Mouse (Mus musculus) liver, embryonic 16.5 days (tissue): ENCODE results near the gene Cldn34c1. TPM values are rescaled to one million over a fixed set of nuclear protein-coding genes. Genes with fewer than 3 reads are reported as not detected.
"Not testable (repeated sequence)": the region's sequence is repeated elsewhere in the genome, so short reads cannot be mapped to it uniquely, and the experiment has no call there.

Source experiments
- ATAC-seq: fragments of 200-750 bp; cut with Nextera tagmentation; 2 replicates; pipeline ENCODE4 v1.8.0; 2017; ENCODE audit warnings: low read depth, mild to moderate bottlenecking, moderate number of reproducible peaks, moderate library complexity
- H3K27ac ChIP-seq: fragments of 300-500 bp; sonication (generic); 2 replicates; pipeline ENCODE4 v1.5.1; 2014; ENCODE audit warnings: mild to moderate bottlenecking, low read length
- H3K27me3 ChIP-seq: fragments of 300-500 bp; sonication (generic); 2 replicates; pipeline ENCODE4 v1.6.1; 2014; ENCODE audit warnings: low read depth, low read length, mixed read lengths; ENCODE audit not compliant: control insufficient read depth, insufficient read depth
- H3K36me3 ChIP-seq: fragments of 300-500 bp; sonication (generic); 2 replicates; pipeline ENCODE4 v1.6.1; 2014; ENCODE audit warnings: mild to moderate bottlenecking; ENCODE audit not compliant: control insufficient read depth, insufficient read depth
- H3K4me1 ChIP-seq: fragments of 300-500 bp; sonication (generic); 2 replicates; pipeline ENCODE4 v1.6.1; 2014; ENCODE audit warnings: low read depth, low read length, mixed read lengths; ENCODE audit not compliant: control insufficient read depth
- H3K4me2 ChIP-seq: fragments of 300-500 bp; sonication (generic); 2 replicates; pipeline ENCODE4 v1.6.1; 2014; ENCODE audit warnings: low read depth, low read length, mixed read lengths
- H3K4me3 ChIP-seq: fragments of 300-500 bp; sonication (generic); 2 replicates; pipeline ENCODE4 v1.5.1; 2014; ENCODE audit warnings: low read depth, mild to moderate bottlenecking, low read length
- H3K9ac ChIP-seq: fragments of 300-500 bp; sonication (generic); 2 replicates; pipeline ENCODE4 v1.6.1; 2014; ENCODE audit warnings: low read depth, low read length
- H3K9me3 ChIP-seq: fragments of 300-500 bp; sonication (generic); replicated peaks from 2 replicates; pipeline ENCODE4 v1.6.1; 2016; ENCODE audit warnings: low read length; ENCODE audit not compliant: control insufficient read depth
- WGBS: fragments of 180-500 bp; shearing (Covaris S2); extraction: QIAGEN DNeasy Blood & Tissue Kit; methylation state at CpG from one replicate; pipeline ENCODE4 v1.1.7; 2014; ENCODE audit not compliant: insufficient replicate concordance; 5-methylcytosine and 5-hydroxymethylcytosine counted together
- polyA plus RNA-seq: library from polyadenylated mRNA; unstranded; fragments of >200 nt; fragmentation: Nextera tagmentation; extraction: Ambion mirVana; gene quantifications from 2 replicates; pipeline ENCODE4 v1.2.1, GENCODE M21; 2015

Gene Cldn34c1
- 3.2 and 3.3 TPM in 2 replicates for polyA plus RNA-seq

- Histone ChIP-seq H3K27ac (peak within 1 kb of the TSS; percentile 77), H3K9ac (peak within 1 kb of the TSS; percentile 66), H3K9me3 (no peaks in the 10 kb centered on the region), H3K4me3 (peak within 1 kb of the TSS; percentile 70), H3K4me1 (no peaks in the 10 kb centered on the region; the same call in 1 of the 2 replicates), H3K4me2 (peak within 1 kb of the TSS; percentile 55), H3K36me3 (no peaks in the 10 kb centered on the region), H3K27me3 (no peaks in the 10 kb centered on the region)
- peak; percentile 97 for ATAC-seq
- 5% methylated on average over 56 of the region's 66 CpGs for WGBS
Measured at GRCm38 (mm10) chrX:123103291-123104260, at the start of gene Cldn34c1. Cldn34c1 (plus strand) TSS chrX:123103495.

- Histone ChIP-seq H3K36me3 (no peaks in the 10 kb centered on the region), H3K9ac (no peak overlapping the region), H3K4me1 (no peaks in the 10 kb centered on the region), H3K27ac (no peak overlapping the region), H3K4me3 (no peak overlapping the region), H3K9me3 (no peaks in the 10 kb centered on the region), H3K27me3 (no peaks in the 10 kb centered on the region), H3K4me2 (no peak overlapping the region)
- no peak for ATAC-seq
- 63% methylated on average over 3 of the region's 3 CpGs for WGBS
Measured at GRCm38 (mm10) chrX:123087441-123087840, 15.9 kb upstream of the Cldn34c1 start.

- H3K27ac ChIP-seq, H3K36me3 ChIP-seq, H3K4me1 ChIP-seq, H3K27me3 ChIP-seq, ATAC-seq, H3K9me3 ChIP-seq: not testable (repeated sequence)
- Histone ChIP-seq H3K4me2 (peak overlapping the region; percentile 55), H3K4me3 (peak overlapping the region; percentile 70), H3K9ac (peak overlapping the region; percentile 66; the same call in 1 of the 2 replicates)
- WGBS, result 14% methylated on average over 5 of the region's 5 CpGs
Measured at GRCm38 (mm10) chrX:123102806-123103205, 489 bp upstream of the Cldn34c1 start.

- H3K4me3 ChIP-seq, H3K9me3 ChIP-seq, H3K27me3 ChIP-seq, H3K36me3 ChIP-seq, H3K27ac ChIP-seq, H3K9ac ChIP-seq, H3K4me1 ChIP-seq, ATAC-seq: not testable (repeated sequence)
- H3K4me2 ChIP-seq, result peak overlapping the region; percentile 55
- WGBS, result 17% methylated on average over 7 of the region's 7 CpGs
Measured at GRCm38 (mm10) chrX:123104692-123105091, 1.4 kb downstream of the Cldn34c1 start.

GRCm38 (mm10) chrX:123222381-123222780, 119.1 kb downstream of the Cldn34c1 start, which contains the start of gene Srsx:
Srsx (minus strand) TSS chrX:123222481.
- not testable (repeated sequence) for H3K36me3 ChIP-seq, H3K4me1 ChIP-seq, H3K9ac ChIP-seq, H3K27me3 ChIP-seq, H3K9me3 ChIP-seq, H3K27ac ChIP-seq, H3K4me2 ChIP-seq, H3K4me3 ChIP-seq, ATAC-seq
- WGBS, result no CpG with 5 or more reads among the region's 1 CpGs

Other genes with a start within 250 kb of the Cldn34c1 start
- gene Gm17521, start 73.8 kb upstream of the Cldn34c1 start, polyA plus RNA-seq, result not detected in 2 replicates
- gene Srsx, start 119.0 kb downstream of the Cldn34c1 start, polyA plus RNA-seq, result not detected in 2 replicates
- not detected in 2 replicates for gene Gm17577, start 143.4 kb downstream of the Cldn34c1 start, polyA plus RNA-seq